Mouse (Mus musculus) forebrain, postnatal 0 days (tissue): ENCODE measurements at regions not wholly inside any gene's neighbourhood (a gene's known extent, or its start where the extent isn't known, plus 50 kb on each side); places are given as distances from the start of the nearest gene placed in this dataset.

Experiments used
- ATAC-seq: fragments of 200-750 bp; cut with Nextera tagmentation; 2 replicates; pipeline ENCODE4 v1.8.0; 2017; ENCODE audit warnings: mild to moderate bottlenecking, moderate library complexity
- DNase-seq: peaks from one replicate; pipeline ENCODE4 v3.0.0-alpha.2; 2015
- H3K27ac ChIP-seq: fragments of 300-500 bp; sonication (generic); 2 replicates; pipeline ENCODE4 v1.5.1; 2014; ENCODE audit warnings: low read depth, mild to moderate bottlenecking, antibody characterized with exemption, low read length, moderate library complexity, mixed read lengths
- H3K27me3 ChIP-seq: fragments of 300-500 bp; sonication (generic); 2 replicates; pipeline ENCODE4 v1.6.1; 2014; ENCODE audit warnings: mild to moderate bottlenecking, low read length, mixed read lengths; ENCODE audit not compliant: insufficient read depth
- H3K36me3 ChIP-seq: fragments of 300-500 bp; sonication (generic); 2 replicates; pipeline ENCODE4 v1.6.1; 2014; ENCODE audit warnings: mild to moderate bottlenecking, moderate library complexity; ENCODE audit not compliant: insufficient read depth
- H3K4me1 ChIP-seq: fragments of 300-500 bp; sonication (generic); 2 replicates; pipeline ENCODE4 v1.6.1; 2014; ENCODE audit warnings: antibody characterized with exemption; ENCODE audit not compliant: insufficient read depth
- H3K4me2 ChIP-seq: fragments of 300-500 bp; sonication (generic); 2 replicates; pipeline ENCODE4 v1.6.1; 2014; ENCODE audit warnings: low read depth, mild to moderate bottlenecking, moderate library complexity
- H3K4me3 ChIP-seq: fragments of 300-500 bp; sonication (generic); 2 replicates; pipeline ENCODE4 v1.5.1; 2014; ENCODE audit warnings: low read depth, low read length, mixed read lengths
- H3K9ac ChIP-seq: fragments of 300-500 bp; sonication (generic); 2 replicates; pipeline ENCODE4 v1.6.1; 2014; ENCODE audit warnings: mild to moderate bottlenecking
- H3K9me3 ChIP-seq: fragments of 300-500 bp; sonication (generic); 2 replicates; pipeline ENCODE4 v1.6.1; 2016; ENCODE audit warnings: low read length
- CTCF ChIP-seq: sonication (generic); IDR thresholded peaks from 2 replicates; pipeline ENCODE4 v1.5.1; 2016; ENCODE audit warnings: antibody characterized with exemption, control low read depth, low read depth
- WGBS: fragments of 180-500 bp; shearing (Covaris S2); extraction: QIAGEN DNeasy Blood & Tissue Kit; methylation state at CpG from one replicate; pipeline ENCODE4 v1.1.7; 2014; 5-methylcytosine and 5-hydroxymethylcytosine counted together

DNA sequence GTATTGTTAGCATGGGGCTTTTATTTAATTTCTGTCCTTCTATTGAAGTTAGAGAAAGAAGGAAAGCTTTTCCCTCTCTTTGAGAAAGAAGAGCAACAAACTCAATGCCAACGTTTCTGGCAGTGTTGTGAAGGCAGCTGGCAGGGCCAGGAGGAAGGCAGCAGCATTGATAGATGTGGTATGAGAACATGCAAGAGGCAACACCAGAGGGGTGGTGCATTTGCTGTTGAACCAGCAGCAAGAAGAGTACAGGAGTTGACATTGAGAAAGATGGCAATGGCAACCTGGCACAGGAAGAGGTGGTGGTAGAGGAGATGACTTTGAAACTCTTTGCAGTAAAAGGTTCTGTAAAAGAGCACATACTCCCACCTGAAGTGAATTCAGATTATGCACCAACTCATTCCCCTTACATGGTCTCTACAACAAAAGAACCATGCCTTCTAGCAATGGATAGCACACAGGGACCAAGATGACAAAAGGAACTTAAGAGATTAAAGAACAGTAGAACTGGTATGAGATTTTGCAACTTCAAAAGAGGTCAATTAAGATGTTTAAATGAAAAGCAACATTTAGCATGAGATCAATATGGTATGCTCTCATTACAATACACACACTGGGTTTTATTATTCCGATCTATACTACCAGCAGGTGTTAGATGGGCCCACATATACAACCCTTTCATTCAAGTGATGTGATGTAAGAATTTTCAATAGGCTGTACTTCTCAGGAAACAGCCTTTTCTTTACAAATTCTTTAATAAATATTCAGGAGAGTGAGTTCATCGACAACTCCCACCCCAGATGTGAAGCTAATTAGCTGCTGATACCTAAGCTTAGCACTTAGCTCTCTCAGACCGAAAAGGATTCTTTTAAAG lies 495.1 kb upstream of the B3galt2 start:
- Histone ChIP-seq H3K9me3 (no peaks in the 10 kb centered on the region), H3K27ac (no peak overlapping the region), H3K4me1 (no peaks in the 10 kb centered on the region), H3K9ac (no peak overlapping the region), H3K36me3 (no peaks in the 10 kb centered on the region), H3K4me3 (no peak overlapping the region), H3K4me2 (no peak overlapping the region), H3K27me3 (no peaks in the 10 kb centered on the region)
- WGBS, result 14% methylated on average over 4 of the region's 4 CpGs
- TF ChIP-seq CTCF, result no peak
- ATAC-seq (no peak), DNase-seq (no peak)

DNA sequence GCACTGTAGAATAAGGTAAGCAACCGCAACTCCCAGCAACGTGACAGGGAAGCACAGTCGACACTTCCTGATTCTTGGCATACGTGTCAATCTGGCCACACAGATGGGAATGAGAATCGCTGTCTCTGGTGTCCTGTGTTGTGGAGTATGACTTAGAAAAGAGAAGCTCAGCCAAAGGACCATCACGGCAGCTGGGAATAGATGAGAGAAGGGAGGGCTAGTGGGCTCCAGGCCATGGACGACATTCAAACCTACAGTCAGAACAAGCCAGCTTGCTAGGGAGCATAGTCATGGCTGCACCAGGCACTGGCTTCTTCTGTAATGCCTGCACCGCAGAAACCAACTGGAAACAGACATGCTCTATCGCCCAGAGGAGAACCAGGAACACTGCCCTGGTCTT lies 469.2 kb upstream of the B3galt2 start:
- DNase-seq (peak; percentile 29), ATAC-seq (peak; percentile 79)
- no peak overlapping the region for H3K4me2 ChIP-seq

DNA sequence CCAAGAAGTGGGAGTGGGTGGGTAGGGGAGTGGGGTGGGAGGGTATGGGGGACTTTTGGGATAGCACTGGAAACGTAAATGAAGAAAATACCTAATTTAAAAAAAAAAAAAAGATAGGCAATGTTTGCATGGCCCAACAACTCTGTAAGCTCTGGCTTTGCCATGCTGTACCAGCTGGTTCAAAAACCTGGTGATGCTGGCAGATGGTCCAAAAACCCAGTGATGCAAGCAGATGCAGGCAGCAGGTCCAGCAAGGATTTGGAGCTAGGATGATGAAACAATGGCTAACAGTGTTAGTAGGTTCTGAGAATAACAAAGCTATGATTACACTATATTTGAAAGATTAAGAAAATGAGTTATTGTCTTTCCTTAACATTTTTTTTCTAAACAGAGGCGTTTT lies 466.6 kb upstream of the B3galt2 start:
- no peaks in the 10 kb centered on the region for H3K36me3 ChIP-seq
- H3K4me1 ChIP-seq, result no peaks in the 10 kb centered on the region
- peak; percentile 30 for DNase-seq
- H3K27me3 ChIP-seq, result no peaks in the 10 kb centered on the region
- ATAC-seq, result no peak
- TF ChIP-seq CTCF, result no peak
- H3K27ac ChIP-seq, result no peak overlapping the region
- no peak overlapping the region for H3K4me3 ChIP-seq
- H3K9me3 ChIP-seq, result no peaks in the 10 kb centered on the region
- 56% methylated on average over 2 of the region's 2 CpGs for WGBS
- no peak overlapping the region for H3K9ac ChIP-seq
- no peak overlapping the region for H3K4me2 ChIP-seq

More for the DNA sequence above, 469.2 kb upstream of the B3galt2 start:
- Histone ChIP-seq H3K9ac (no peak overlapping the region), H3K9me3 (no peaks in the 10 kb centered on the region), H3K36me3 (no peaks in the 10 kb centered on the region), H3K27me3 (no peaks in the 10 kb centered on the region), H3K4me3 (no peak overlapping the region), H3K27ac (no peak overlapping the region), H3K4me1 (no peaks in the 10 kb centered on the region)
- 65% methylated on average over 9 of the region's 9 CpGs for WGBS
- TF ChIP-seq CTCF, result no peak

DNA sequence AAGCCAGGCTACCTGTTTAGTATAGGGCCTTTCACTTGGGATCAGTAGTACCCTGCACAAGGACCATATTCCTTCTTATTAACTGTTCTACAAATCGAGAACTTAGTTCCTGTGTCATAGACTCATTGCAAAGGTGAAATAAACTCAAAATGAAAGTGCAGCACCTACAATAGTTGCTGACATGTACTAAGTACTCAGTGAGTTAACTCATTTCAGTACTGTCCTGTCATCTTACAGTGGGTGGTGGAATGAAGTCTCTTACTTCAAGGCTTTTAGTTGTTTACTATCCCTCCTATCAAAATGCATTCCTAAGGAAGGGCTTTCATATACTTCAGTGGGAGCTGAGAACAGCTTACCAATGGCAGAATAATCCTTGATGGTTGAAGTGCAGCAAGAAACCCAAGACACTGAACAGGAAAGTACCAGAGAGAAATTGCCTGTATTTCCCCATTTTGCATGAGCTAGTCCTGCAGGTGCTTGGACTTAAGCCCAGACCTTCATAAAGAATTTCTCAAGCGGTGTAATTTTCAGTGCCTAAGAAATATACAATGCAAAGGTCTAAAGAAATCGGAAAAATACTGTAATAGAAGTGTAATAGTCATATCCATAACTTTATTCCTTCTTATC lies 448.2 kb upstream of the B3galt2 start:
- DNase-seq (no peak), ATAC-seq (no peak)
- Histone ChIP-seq H3K27ac (no peak overlapping the region), H3K9me3 (no peaks in the 10 kb centered on the region), H3K9ac (no peak overlapping the region), H3K36me3 (no peaks in the 10 kb centered on the region), H3K4me1 (no peaks in the 10 kb centered on the region), H3K27me3 (no peaks in the 10 kb centered on the region), H3K4me3 (no peak overlapping the region), H3K4me2 (no peak overlapping the region)
- no peak for TF ChIP-seq CTCF
- 74% methylated on average over 3 of the region's 3 CpGs for WGBS

DNA sequence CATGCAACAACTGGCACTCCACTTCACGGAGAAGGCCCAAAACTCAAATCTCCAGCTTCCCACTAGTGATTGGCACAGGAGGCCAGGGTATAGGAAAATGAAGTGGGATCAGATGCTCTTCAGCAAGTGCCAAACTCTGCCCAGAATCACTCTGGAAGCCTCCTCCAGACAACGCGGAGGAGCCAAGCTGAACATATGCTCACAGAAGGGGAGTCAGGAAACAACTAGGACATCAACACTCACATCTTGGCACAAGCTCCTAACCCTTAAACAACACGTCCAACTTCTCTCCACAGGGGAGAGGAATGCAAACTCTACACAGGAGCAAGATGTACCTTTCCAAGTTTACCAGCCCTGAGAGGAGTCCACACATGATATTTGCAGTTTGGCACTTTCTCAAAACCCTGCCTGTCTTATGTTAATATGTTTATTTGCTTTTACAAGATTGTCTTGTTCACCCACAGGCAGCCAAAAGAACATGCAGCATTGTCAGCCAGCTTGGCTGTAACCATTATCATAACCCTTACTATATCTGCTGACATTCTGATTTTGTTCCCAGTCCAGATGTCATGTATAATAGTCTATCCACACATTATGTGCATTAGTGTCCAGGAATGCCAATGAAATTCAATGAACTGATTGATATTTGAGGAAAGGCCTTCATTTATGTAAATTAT lies 440.1 kb upstream of the B3galt2 start:
- H3K9me3 ChIP-seq, result no peaks in the 10 kb centered on the region
- 50% methylated on average over 4 of the region's 4 CpGs for WGBS

DNA sequence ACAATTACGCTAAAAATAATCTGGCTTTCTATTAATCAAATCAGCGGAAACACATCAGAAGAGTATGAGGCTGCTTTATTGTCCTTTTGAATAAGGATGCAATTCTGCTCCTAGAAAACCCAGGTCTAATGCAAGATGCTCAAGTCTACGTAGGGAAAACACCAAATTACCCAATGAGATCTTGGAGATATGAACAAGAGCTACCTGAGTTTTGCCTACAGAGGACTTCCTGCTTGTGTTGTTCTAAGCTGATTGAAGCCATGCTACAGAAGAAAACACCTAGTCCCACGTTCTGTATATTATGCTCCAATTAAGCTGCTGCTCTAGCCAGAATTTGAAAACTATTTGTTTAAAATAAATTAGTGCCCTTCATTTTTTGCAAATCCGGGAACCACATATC lies 439.5 kb upstream of the B3galt2 start:
- no peaks in the 10 kb centered on the region for H3K27me3 ChIP-seq
- no peak overlapping the region for H3K9ac ChIP-seq
- TF ChIP-seq CTCF, result no peak
- no peak for ATAC-seq
- no peaks in the 10 kb centered on the region for H3K9me3 ChIP-seq
- DNase-seq, result no peak
- no peak overlapping the region for H3K27ac ChIP-seq
- no peak overlapping the region for H3K4me3 ChIP-seq
- no peak overlapping the region for H3K4me2 ChIP-seq
- H3K4me1 ChIP-seq, result no peaks in the 10 kb centered on the region
- no peaks in the 10 kb centered on the region for H3K36me3 ChIP-seq
- 88% methylated on average over 5 of the region's 5 CpGs for WGBS

More for the DNA sequence above, 440.1 kb upstream of the B3galt2 start:
- Histone ChIP-seq H3K9ac (no peak overlapping the region), H3K4me3 (no peak overlapping the region), H3K27ac (no peak overlapping the region), H3K36me3 (no peaks in the 10 kb centered on the region), H3K27me3 (no peaks in the 10 kb centered on the region), H3K4me1 (no peaks in the 10 kb centered on the region), H3K4me2 (no peak overlapping the region)
- ATAC-seq (peak; percentile 88), DNase-seq (peak; percentile 67)
- TF ChIP-seq CTCF, result no peak

DNA sequence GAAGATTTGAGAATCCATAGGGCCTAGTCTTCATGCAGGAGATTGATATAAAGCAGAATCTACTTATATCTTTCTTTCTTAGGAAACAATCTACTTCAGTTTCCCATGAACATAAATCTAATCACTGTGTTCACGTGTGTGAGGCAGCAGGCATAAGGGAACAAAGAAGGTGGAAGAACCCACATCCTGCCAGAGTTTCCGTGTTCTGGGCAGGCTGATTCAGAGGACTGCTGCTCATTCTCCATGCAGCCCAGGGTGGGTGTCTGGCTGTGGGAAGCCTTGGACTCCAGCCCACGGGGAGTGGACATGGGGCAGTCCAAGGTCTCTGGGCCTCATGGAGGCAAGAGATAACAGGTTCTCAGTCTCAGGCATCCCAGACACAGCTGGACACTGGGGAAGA lies 438.3 kb upstream of the B3galt2 start:
- no peak for TF ChIP-seq CTCF
- H3K36me3 ChIP-seq, result no peaks in the 10 kb centered on the region
- 85% methylated on average over 3 of the region's 3 CpGs for WGBS
- no peaks in the 10 kb centered on the region for H3K4me1 ChIP-seq
- H3K27me3 ChIP-seq, result no peaks in the 10 kb centered on the region
- ATAC-seq (no peak), DNase-seq (no peak)
- H3K9ac ChIP-seq, result no peak overlapping the region
- no peak overlapping the region for H3K4me3 ChIP-seq
- H3K27ac ChIP-seq, result no peak overlapping the region
- H3K4me2 ChIP-seq, result no peak overlapping the region
- no peaks in the 10 kb centered on the region for H3K9me3 ChIP-seq
